Comparison of ENCODE assay signal across 9 mouse cellular contexts in genomic region chr2:167804493-167805227, GRCm38 (mm10).
DNase-seq lines count a peak whose midpoint lies in the region; ATAC-seq and TF ChIP-seq lines count a peak whose summit lies in the region.
"Had no signal": no experiment of that assay in that cellular context is flagged by ENCODE, and none has a peak within 500 bp of the region (broad histone marks: within the 10 kb centered on the region; RNA-seq: fewer than 3 reads in every experiment).

No protein-coding gene starts in this region.

- peak overlapping the region; percentile 48 for H3K4me2 ChIP-seq in CH12.LX (ENCODE audit: insufficient read depth, low read depth, poor library complexity, severe bottlenecking)
- H3K4me2 ChIP-seq in intestine, postnatal 0 days (replicated peaks; ENCODE audit: low read depth) = no peak overlapping the region
- H3K4me2 ChIP-seq: limb, embryonic 12.5 days had no signal

- dilution Hi-C loops in CH12.LX (cut with MboI; ENCODE audit: extremely low pct_ligation_motif_present, extremely low pct_unique_long_range_greater_than_20kb, low sequenced_read_pairs) = no loop called here

- no peak overlapping the region for H3K9ac ChIP-seq in CH12.LX (ENCODE audit: insufficient read depth, low read depth)
- H3K9ac ChIP-seq in intestine, postnatal 0 days (ENCODE audit: low read depth, low read length) = no peak overlapping the region
- H3K9ac ChIP-seq: limb, embryonic 12.5 days had no signal

- peak; percentile 82 for TF ChIP-seq EP300 in CH12.LX (IDR thresholded peaks at IDR 0.05; ENCODE audit: low read length)

- H3K9me3 ChIP-seq in CH12.LX (replicated peaks; ENCODE audit: low read length) = peaks cover 12% of the 10 kb centered on the region
- no peaks in the 10 kb centered on the region for H3K9me3 ChIP-seq in intestine, postnatal 0 days (ENCODE audit: control insufficient read depth)
- H3K9me3 ChIP-seq: limb, embryonic 12.5 days had no signal

- ATAC-seq in intestine, postnatal 0 days = no peak

- H3K36me3 ChIP-seq in CH12.LX (replicated peaks in 1 of 2; ENCODE audit: control insufficient read depth in 1 of 2, insufficient read depth in 1 of 2, low read length in 1 of 2) = no peaks in the 10 kb centered on the region
- H3K36me3 ChIP-seq in intestine, postnatal 0 days (ENCODE audit: control insufficient read depth, insufficient read depth) = no peaks in the 10 kb centered on the region
- H3K36me3 ChIP-seq: limb, embryonic 12.5 days had no signal

- TF ChIP-seq RAD21 in CH12.LX (IDR thresholded peaks at IDR 0.05; ENCODE audit: low read depth, low read length) = no peak

- H3K4me1 ChIP-seq in CH12.LX (ENCODE audit: control insufficient read depth in 1 of 2, insufficient read depth in 2 of 2) = peaks cover 22 to 28% of the 10 kb centered on the region in 2 experiments
- peaks cover 17% of the 10 kb centered on the region for H3K4me1 ChIP-seq in intestine, postnatal 0 days (replicated peaks; ENCODE audit: control insufficient read depth, insufficient read depth, low read length)

- in situ Hi-C loops in CH12.LX (cut with MboI; ENCODE audit: low pct_ligation_motif_present, low pct_unique_long_range_greater_than_20kb, low sequenced_read_pairs) = no loop called here

- 47% methylated on average over 18 of the region's 18 CpGs for WGBS in intestine, postnatal 0 days

- H3K4me3 ChIP-seq in CH12.LX (replicated peaks in 1 of 3; ENCODE audit: low read depth in 2 of 3, low read length in 2 of 3, poor library complexity in 1 of 3) = no peak overlapping the region
- H3K4me3 ChIP-seq in intestine, postnatal 0 days (ENCODE audit: low read depth, low read length) = no peak overlapping the region
- H3K4me3 ChIP-seq: limb, embryonic 12.5 days had no signal

- peak; percentile 50 to 52 for DNase-seq in B cell, adult 2 months
- DNase-seq in CH12.LX (ENCODE audit: extremely low read depth) = peak; percentile 71
- peak; percentile 35 to 45 for DNase-seq in spleen, adult 18-20 months
- no peak for DNase-seq in cerebellum, postnatal 25 days
- DNase-seq in testis, postnatal 10 days (ENCODE audit: low spot score) = no peak
- DNase-seq in embryo, embryonic 9.5 days (ENCODE audit: extremely low spot score) = no peak
- DNase-seq in right cerebral cortex, adult 18-20 months = no peak

- no peaks in the 10 kb centered on the region for H3K79me2 ChIP-seq in CH12.LX (replicated peaks; ENCODE audit: control insufficient read depth, extremely low read depth, insufficient read depth, poor library complexity, severe bottlenecking)

- TF ChIP-seq POLR2A in CH12.LX (IDR thresholded peaks at IDR 0.05; ENCODE audit: low read depth, low read length) = no peak

- TF ChIP-seq CTCF in CH12.LX (conservative IDR thresholded peaks at IDR 0.05 in 1 of 2, IDR thresholded peaks at IDR 0.05 in 1 of 2; ENCODE audit: low read depth in 2 of 2, low read length in 2 of 2) = no peak
- TF ChIP-seq CTCF in intestine, postnatal 0 days (IDR thresholded peaks at IDR 0.05; ENCODE audit: low read depth) = no peak

- H3K27ac ChIP-seq in CH12.LX (ENCODE audit: insufficient read depth, low read depth) = no peak overlapping the region
- H3K27ac ChIP-seq in intestine, postnatal 0 days (ENCODE audit: low read depth, low read length) = peak overlapping the region; percentile 88
- H3K27ac ChIP-seq: limb, embryonic 12.5 days had no signal

- H3K27me3 ChIP-seq in CH12.LX (replicated peaks) = peaks cover 92% of the 10 kb centered on the region
- no peaks in the 10 kb centered on the region for H3K27me3 ChIP-seq in intestine, postnatal 0 days (replicated peaks; ENCODE audit: control insufficient read depth, insufficient read depth, low read length)
- H3K27me3 ChIP-seq: limb, embryonic 12.5 days had no signal

TF ChIP-seq in CH12.LX, 34 proteins besides CTCF, POLR2A, EP300 and RAD21:
- TF ChIP-seq RCOR1 (conservative IDR thresholded peaks at IDR 0.05; ENCODE audit: low read depth, low read length) = peak; percentile 63
- TF ChIP-seq CHD2 (IDR thresholded peaks at IDR 0.05; ENCODE audit: low read length) = peak; percentile 79
- TF ChIP-seq IRF4 (IDR thresholded peaks at IDR 0.05; ENCODE audit: low read depth, low read length) = peak; percentile 84
- TF ChIP-seq USF2 (conservative IDR thresholded peaks at IDR 0.05; ENCODE audit: low read depth, low read length) = no peak
- TF ChIP-seq ZKSCAN1 (IDR thresholded peaks at IDR 0.05; ENCODE audit: borderline replicate concordance, low read depth, low read length) = no peak
- peak; percentile 97 for TF ChIP-seq TCF12 (IDR thresholded peaks at IDR 0.05; ENCODE audit: low read depth, low read length)
- TF ChIP-seq ETS1 (conservative IDR thresholded peaks at IDR 0.05; ENCODE audit: low read depth, low read length) = peak; percentile 77
- TF ChIP-seq HCFC1 (IDR thresholded peaks at IDR 0.05; ENCODE audit: low read depth, low read length) = no peak
- TF ChIP-seq MEF2A (IDR thresholded peaks at IDR 0.05; ENCODE audit: borderline replicate concordance, low read depth, low read length) = peak; percentile 72; the same call in 1 of the 2 replicates
- TF ChIP-seq MAFK (IDR thresholded peaks at IDR 0.05; ENCODE audit: insufficient replicate concordance, low read length) = peak; percentile 93
- TF ChIP-seq ELF1 (IDR thresholded peaks at IDR 0.05; ENCODE audit: low read depth, low read length) = no peak; the same call in 1 of the 2 replicates
- peak; percentile 68 for TF ChIP-seq BHLHE40 (IDR thresholded peaks at IDR 0.05; ENCODE audit: low read depth, low read length)

Comparison
In these comparisons a context has a peak if more than half of its experiments do, and no peak if none do; other contexts are left out.
1. DNase-seq: peak in B cell, adult 2 months (2 of 2), CH12.LX (single experiment) and spleen, adult 18-20 months (2 of 2); none in cerebellum, postnatal 25 days (0 of 2), testis, postnatal 10 days (single experiment), embryo, embryonic 9.5 days (single experiment) and right cerebral cortex, adult 18-20 months (single experiment).